Mouse (Mus musculus) lung, embryonic 14.5 days (tissue): ENCODE results near the gene Zswim2. TPM values are rescaled to one million over a fixed set of nuclear protein-coding genes. Genes with fewer than 3 reads are reported as not detected.
"Not testable (repeated sequence)": the region's sequence is repeated elsewhere in the genome, so short reads cannot be mapped to it uniquely, and the experiment has no call there.

Source experiments
- ATAC-seq: fragments of 200-750 bp; cut with Nextera tagmentation; 2 replicates; pipeline ENCODE4 v1.8.0; 2017; ENCODE audit warnings: mild to moderate bottlenecking, moderate TSS enrichment, moderate library complexity; ENCODE audit not compliant: insufficient read depth
- DNase-seq: peaks from one replicate; pipeline ENCODE4 v3.0.0-alpha.2; 2015
- H3K27ac ChIP-seq: fragments of 300-500 bp; sonication (generic); 2 replicates; pipeline ENCODE4 v1.5.1; 2014; ENCODE audit warnings: low read depth, mild to moderate bottlenecking, moderate library complexity
- H3K27me3 ChIP-seq: fragments of 300-500 bp; sonication (generic); 2 replicates; pipeline ENCODE4 v1.6.1; 2014; ENCODE audit warnings: low read length, control low read depth; ENCODE audit not compliant: insufficient read depth
- H3K36me3 ChIP-seq: fragments of 300-500 bp; sonication (generic); 2 replicates; pipeline ENCODE4 v1.6.1; 2014; ENCODE audit warnings: control low read depth; ENCODE audit not compliant: insufficient read depth
- H3K4me1 ChIP-seq: fragments of 300-500 bp; sonication (generic); 2 replicates; pipeline ENCODE4 v1.6.1; 2014; ENCODE audit warnings: antibody characterized with exemption, control low read depth; ENCODE audit not compliant: insufficient read depth
- H3K4me2 ChIP-seq: fragments of 300-500 bp; sonication (generic); 2 replicates; pipeline ENCODE4 v1.6.1; 2014; ENCODE audit warnings: mild to moderate bottlenecking
- H3K4me3 ChIP-seq: fragments of 300-500 bp; sonication (generic); 2 replicates; pipeline ENCODE4 v1.5.1; 2014; ENCODE audit warnings: low read depth, low read length
- H3K9ac ChIP-seq: fragments of 300-500 bp; sonication (generic); 2 replicates; pipeline ENCODE4 v1.6.1; 2014
- H3K9me3 ChIP-seq: fragments of 300-500 bp; sonication (generic); 2 replicates; pipeline ENCODE4 v1.6.1; 2016; ENCODE audit warnings: low read depth, low read length, control low read depth
- CTCF ChIP-seq: IDR thresholded peaks from 2 replicates; pipeline ENCODE4 v1.5.1; 2016; ENCODE audit warnings: antibody characterized with exemption, low read depth
- WGBS: fragments of 180-500 bp; shearing (Covaris S2); extraction: QIAGEN DNeasy Blood & Tissue Kit; methylation state at CpG from one replicate; pipeline ENCODE4 v1.1.7; 2014; 5-methylcytosine and 5-hydroxymethylcytosine counted together
- polyA plus RNA-seq: library from polyadenylated mRNA; unstranded; fragments of >200 nt; fragmentation: Nextera tagmentation; extraction: Ambion mirVana; gene quantifications from 2 replicates; pipeline ENCODE4 v1.2.1, GENCODE M21; 2014

Zswim2 gene
- polyA plus RNA-seq, result not detected in 2 replicates

DNA sequence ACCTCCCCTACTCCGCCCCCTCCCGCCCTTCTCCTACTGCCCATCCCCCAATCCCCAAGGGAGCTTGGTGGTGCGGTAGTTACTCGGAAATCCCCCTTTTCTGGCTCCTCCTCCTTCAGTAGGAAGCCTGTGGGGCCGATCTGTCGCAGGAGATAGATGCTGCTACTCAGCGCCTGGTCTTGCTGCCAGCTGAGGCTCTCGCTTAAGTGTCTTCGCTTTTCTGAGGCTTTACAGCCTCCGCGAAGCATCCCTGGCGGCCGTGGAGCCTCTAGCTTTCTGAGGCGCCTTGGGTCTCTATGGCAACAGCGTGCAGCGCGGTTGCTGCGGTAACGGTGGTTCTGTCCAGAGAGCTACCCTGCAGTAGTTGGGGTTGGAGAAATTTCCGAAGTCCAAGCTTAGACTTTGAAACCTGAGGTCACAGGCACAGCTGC, at the start of gene Zswim2:
Gene Zswim2 (minus strand): TSS at position 298 of the 431 bp plus-strand sequence.
- 2% methylated on average over 20 of the region's 20 CpGs for WGBS
- H3K9ac ChIP-seq, result no peak within 1 kb of the TSS
- TF ChIP-seq CTCF, result no peak
- no peaks in the 10 kb centered on the region for H3K4me1 ChIP-seq
- H3K36me3 ChIP-seq, result no peaks in the 10 kb centered on the region
- DNase-seq, result peak; percentile 76
- no peaks in the 10 kb centered on the region for H3K9me3 ChIP-seq
- peak; percentile 92; the same call in 1 of the 2 replicates for ATAC-seq
- peak within 1 kb of the TSS; percentile 12; the same call in 1 of the 2 replicates for H3K4me3 ChIP-seq
- no peak within 1 kb of the TSS for H3K27ac ChIP-seq
- peak within 1 kb of the TSS; percentile 54 for H3K4me2 ChIP-seq
- no peaks in the 10 kb centered on the region for H3K27me3 ChIP-seq

- H3K4me1 ChIP-seq, H3K9me3 ChIP-seq, DNase-seq, H3K36me3 ChIP-seq, H3K4me2 ChIP-seq, H3K27ac ChIP-seq, H3K9ac ChIP-seq, ATAC-seq, H3K4me3 ChIP-seq, H3K27me3 ChIP-seq: not testable (repeated sequence)
- no CpG with 5 or more reads among the region's 6 CpGs for WGBS
Observed at GRCm38 (mm10) chr2:83990253-83990652, 49.2 kb upstream of the Zswim2 start, which contains the start of gene Gm13691. TSS of gene Gm13691 (plus strand) at chr2:83990553.

- DNase-seq, H3K36me3 ChIP-seq, H3K9ac ChIP-seq, H3K4me2 ChIP-seq, H3K4me1 ChIP-seq, ATAC-seq, H3K27me3 ChIP-seq, H3K4me3 ChIP-seq, H3K27ac ChIP-seq, H3K9me3 ChIP-seq: not testable (repeated sequence)
- WGBS, result no CpG with 5 or more reads among the region's 6 CpGs
Observed at GRCm38 (mm10) chr2:83984443-83984842, 43.4 kb upstream of the Zswim2 start, which contains the start of gene Gm13697. TSS of gene Gm13697 (plus strand) at chr2:83984743.

DNA sequence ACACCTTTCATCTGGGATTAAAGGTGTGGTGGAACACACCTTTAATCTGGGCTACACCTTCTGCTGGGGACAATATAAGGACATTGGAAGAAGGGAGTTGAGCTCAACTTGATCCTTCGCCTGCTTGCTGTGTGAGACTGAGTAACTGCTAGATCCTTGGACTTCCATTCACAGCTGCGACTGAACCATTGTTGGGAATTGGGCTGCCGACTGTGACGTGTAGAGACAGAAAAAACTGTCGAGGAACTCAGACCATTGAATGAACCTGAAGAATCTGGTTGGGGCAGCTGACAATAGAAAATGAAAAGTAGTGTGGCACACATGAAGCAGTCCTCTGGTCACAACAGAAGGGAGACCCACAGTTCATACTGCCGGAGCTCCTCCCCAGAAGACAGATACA, 37.6 kb upstream of the Zswim2 start, which contains the start of gene Gm13694:
Gene Gm13694 (plus strand): TSS at position 301 of the 400 bp plus-strand sequence.
- H3K27ac ChIP-seq, H3K36me3 ChIP-seq, DNase-seq, H3K4me2 ChIP-seq, H3K4me1 ChIP-seq, H3K9ac ChIP-seq, H3K27me3 ChIP-seq, H3K4me3 ChIP-seq, ATAC-seq, H3K9me3 ChIP-seq: not testable (repeated sequence)
- no CpG with 5 or more reads among the region's 6 CpGs for WGBS

DNA sequence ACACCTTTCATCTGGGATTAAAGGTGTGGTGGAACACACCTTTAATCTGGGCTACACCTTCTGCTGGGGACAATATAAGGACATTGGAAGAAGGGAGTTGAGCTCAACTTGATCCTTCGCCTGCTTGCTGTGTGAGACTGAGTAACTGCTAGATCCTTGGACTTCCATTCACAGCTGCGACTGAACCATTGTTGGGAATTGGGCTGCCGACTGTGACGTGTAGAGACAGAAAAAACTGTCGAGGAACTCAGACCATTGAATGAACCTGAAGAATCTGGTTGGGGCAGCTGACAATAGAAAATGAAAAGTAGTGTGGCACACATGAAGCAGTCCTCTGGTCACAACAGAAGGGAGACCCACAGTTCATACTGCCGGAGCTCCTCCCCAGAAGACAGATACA, 31.8 kb upstream of the Zswim2 start, which contains the start of gene Gm13696:
Gene Gm13696 (plus strand): TSS at position 301 of the 400 bp plus-strand sequence.
- H3K27ac ChIP-seq, H3K36me3 ChIP-seq, DNase-seq, H3K4me2 ChIP-seq, ATAC-seq, H3K4me1 ChIP-seq, H3K27me3 ChIP-seq, H3K9me3 ChIP-seq, H3K9ac ChIP-seq, H3K4me3 ChIP-seq: not testable (repeated sequence)
- no CpG with 5 or more reads among the region's 6 CpGs for WGBS

- H3K4me2 ChIP-seq, DNase-seq, H3K27ac ChIP-seq, H3K27me3 ChIP-seq, H3K4me3 ChIP-seq, H3K4me1 ChIP-seq, H3K9me3 ChIP-seq, H3K9ac ChIP-seq, H3K36me3 ChIP-seq, ATAC-seq: not testable (repeated sequence)
- WGBS, result no CpG with 5 or more reads among the region's 6 CpGs
Observed at GRCm38 (mm10) chr2:83967013-83967412, 26.0 kb upstream of the Zswim2 start, which contains the start of gene Gm13695. TSS of gene Gm13695 (plus strand) at chr2:83967313.

DNA sequence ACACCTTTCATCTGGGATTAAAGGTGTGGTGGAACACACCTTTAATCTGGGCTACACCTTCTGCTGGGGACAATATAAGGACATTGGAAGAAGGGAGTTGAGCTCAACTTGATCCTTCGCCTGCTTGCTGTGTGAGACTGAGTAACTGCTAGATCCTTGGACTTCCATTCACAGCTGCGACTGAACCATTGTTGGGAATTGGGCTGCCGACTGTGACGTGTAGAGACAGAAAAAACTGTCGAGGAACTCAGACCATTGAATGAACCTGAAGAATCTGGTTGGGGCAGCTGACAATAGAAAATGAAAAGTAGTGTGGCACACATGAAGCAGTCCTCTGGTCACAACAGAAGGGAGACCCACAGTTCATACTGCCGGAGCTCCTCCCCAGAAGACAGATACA, 20.2 kb upstream of the Zswim2 start, which contains the start of gene Gm13693:
Gene Gm13693 (plus strand): TSS at position 301 of the 400 bp plus-strand sequence.
- H3K4me3 ChIP-seq, H3K27ac ChIP-seq, H3K36me3 ChIP-seq, H3K9ac ChIP-seq, DNase-seq, H3K4me2 ChIP-seq, H3K4me1 ChIP-seq, H3K9me3 ChIP-seq, H3K27me3 ChIP-seq, ATAC-seq: not testable (repeated sequence)
- WGBS, result no CpG with 5 or more reads among the region's 6 CpGs

GRCm38 (mm10) chr2:83955393-83955792, 14.4 kb upstream of the Zswim2 start, which contains the start of gene Gm13698:
TSS of gene Gm13698 (plus strand) at chr2:83955693.
- not testable (repeated sequence) for H3K27me3 ChIP-seq, H3K4me2 ChIP-seq, H3K4me1 ChIP-seq, H3K9me3 ChIP-seq, H3K27ac ChIP-seq, H3K9ac ChIP-seq, H3K4me3 ChIP-seq, DNase-seq, H3K36me3 ChIP-seq, ATAC-seq
- no CpG with 5 or more reads among the region's 6 CpGs for WGBS
